Mouse (Mus musculus): ENCODE measurements around the gene Map10.
A peak's percentile ranks its signal among the peaks of the same experiment; 100 is the strongest.

Map10 gene

DNA sequence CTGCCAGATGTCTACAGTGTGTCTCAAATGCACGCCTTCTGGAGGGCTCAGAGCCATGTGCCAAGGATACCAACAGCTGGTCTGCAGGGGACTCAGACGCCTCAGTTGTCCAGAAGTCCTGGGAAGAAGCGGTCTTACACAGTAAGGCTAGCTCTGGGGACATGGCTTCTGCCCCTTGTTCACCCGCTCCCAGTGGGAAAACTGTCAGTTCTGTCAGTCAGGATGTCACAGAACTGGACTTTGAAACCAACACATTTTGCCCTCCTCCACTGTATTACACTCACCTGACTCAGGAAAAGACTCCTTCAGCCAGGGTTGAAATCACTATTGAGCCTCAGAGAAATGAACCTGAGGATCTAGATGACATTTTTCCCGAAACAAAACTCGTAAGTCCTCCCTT is 802 bp downstream of the Map10 start:
- DNase-seq (ENCODE audit: low spot score): no peak

- no peak for DNase-seq (ENCODE audit: low spot score)
Observed at GRCm38 (mm10) chr8:125670906-125671305, 1.3 kb downstream of the Map10 start.

GRCm38 (mm10) chr8:125671371-125671770 is 1.8 kb downstream of the Map10 start:
- no peak for DNase-seq (ENCODE audit: low spot score)

DNA sequence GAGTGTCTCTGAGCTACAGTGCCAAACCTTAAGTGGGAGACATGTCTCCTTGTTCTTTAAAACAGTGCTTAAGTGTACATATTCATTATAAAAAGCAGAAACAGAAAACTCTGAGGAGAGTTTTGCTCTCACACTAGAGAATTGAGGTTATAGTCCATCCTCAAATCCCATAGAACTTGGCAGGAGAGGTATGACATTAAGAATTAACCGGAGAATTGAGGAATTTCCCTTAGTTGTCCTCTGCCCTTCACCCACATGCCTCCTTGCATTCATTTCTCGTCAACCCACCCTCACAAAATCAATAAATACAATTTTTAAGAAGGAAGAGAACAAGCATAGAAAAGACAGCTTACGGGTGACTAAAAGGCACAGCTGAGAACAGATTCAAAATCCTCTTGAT is 6.2 kb downstream of the Map10 start:
- no peak for DNase-seq (ENCODE audit: low spot score)

- no peak for DNase-seq (ENCODE audit: low spot score)
Observed at GRCm38 (mm10) chr8:125677484-125677883, 7.9 kb downstream of the Map10 start.

GRCm38 (mm10) chr8:125678854-125679648 is 9.4 kb downstream of the Map10 start:
- no peak for DNase-seq (ENCODE audit: low spot score)

GRCm38 (mm10) chr8:125680851-125681408 is 11.3 kb downstream of the Map10 start:
- DNase-seq (ENCODE audit: low spot score): no peak

- DNase-seq (ENCODE audit: low spot score): no peak
Observed at GRCm38 (mm10) chr8:125685216-125685760, 15.7 kb downstream of the Map10 start.

- no peak for DNase-seq (ENCODE audit: low spot score)
Observed at GRCm38 (mm10) chr8:125686221-125686865, 16.7 kb downstream of the Map10 start.

DNA sequence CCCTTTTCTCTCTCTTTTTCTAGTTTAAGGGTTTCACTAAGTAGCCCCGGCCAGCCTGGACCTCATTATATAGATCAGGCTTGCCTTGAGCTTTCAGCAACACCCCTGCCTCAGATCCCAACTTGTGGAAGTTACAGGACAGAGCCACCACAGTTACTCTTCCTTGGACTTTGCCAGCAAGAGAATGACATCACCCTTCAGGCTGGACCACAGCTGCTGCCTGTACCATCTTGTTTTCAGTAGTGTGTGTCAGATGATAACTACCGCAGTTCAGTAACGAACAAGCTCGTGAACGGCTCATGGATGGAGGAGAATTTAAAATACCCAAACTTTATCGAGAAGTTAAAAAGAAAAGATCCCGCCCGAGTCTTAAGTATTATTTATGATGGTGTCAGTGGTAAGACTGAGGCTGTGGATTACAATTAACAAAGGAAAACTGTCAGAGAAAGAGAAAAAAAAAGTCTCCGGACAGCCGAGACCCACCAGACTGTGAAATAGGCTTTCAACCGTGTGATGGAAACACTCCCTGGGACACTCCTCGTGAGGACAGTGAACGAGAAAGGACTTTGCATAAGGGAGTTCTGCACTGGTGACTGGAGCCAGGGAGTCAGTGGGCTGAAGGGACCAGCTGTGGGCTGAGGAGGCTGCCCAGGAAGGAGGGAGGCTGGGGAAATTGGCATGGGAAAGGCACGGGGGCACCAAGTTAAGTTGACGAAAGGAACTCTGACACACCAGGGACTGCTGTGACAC is 20.7 kb downstream of the Map10 start:
- no peak for DNase-seq (ENCODE audit: low spot score)

GRCm38 (mm10) chr8:125690961-125691360 is 21.3 kb downstream of the Map10 start:
- no peak for DNase-seq (ENCODE audit: low spot score)

DNA sequence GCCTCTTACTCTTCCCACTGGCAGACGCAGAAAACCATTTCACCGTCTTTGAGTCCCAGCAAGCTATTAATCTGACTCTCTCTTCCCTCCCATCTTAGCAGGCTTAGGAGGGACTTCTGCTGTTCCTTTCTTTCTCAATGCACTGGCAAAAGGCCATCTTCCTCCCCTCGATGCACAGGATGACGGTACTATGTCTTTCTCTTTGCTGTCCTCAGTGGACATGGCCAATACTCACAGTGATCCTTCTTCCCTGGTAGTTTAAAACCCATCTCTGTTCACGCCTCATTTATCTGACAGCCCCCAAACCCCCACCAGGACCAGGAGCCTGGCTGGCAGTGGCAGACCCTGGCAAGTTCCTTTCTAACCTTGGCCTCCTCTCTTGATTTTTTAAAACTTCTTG is 22.8 kb downstream of the Map10 start:
- no peak for DNase-seq (ENCODE audit: low spot score)

GRCm38 (mm10) chr8:125693197-125693596 is 23.6 kb downstream of the Map10 start:
- no peak for DNase-seq (ENCODE audit: low spot score)

DNA sequence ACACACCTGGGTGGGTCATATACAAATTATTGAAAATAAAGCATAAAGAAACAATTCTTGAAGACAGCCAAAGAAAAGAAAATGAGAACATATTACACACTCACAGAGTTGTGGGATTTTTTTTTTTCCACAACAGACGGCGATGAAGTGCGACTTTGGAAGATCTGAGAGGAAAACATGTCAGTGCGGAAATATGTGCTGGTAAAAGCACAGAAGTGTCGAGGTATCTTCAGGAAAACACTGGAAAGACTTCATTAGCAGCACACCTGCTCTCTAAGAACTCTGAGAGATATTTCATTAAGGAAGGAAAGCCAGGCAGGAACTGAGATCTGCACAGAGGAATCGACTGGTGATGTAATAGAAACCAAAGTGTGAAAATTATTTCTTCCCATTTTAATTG is 26.3 kb downstream of the Map10 start:
- no peak for DNase-seq (ENCODE audit: low spot score)

- DNase-seq (ENCODE audit: low spot score): no peak
Observed at GRCm38 (mm10) chr8:125699391-125700025, 29.9 kb downstream of the Map10 start.

DNA sequence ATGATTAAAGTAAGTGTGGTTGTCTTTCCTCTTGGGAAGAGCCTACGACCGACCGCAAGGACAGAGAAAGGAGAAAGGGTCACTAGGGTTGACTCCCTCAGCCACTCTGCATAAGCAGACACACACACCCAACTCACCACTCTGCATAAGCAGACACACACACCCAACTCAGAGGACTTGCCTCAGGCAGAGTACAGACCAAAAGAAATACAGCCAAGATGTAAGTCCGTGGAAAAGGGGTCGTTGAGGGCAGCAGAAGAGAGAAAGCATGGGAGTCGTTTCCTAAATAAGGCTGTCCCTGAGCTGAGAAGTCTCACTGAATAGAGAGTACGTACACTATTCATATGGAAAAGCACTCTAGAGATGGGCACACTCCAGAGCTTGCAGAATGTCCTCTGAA is 30.8 kb downstream of the Map10 start:
- DNase-seq (ENCODE audit: low spot score): no peak

- DNase-seq (ENCODE audit: low spot score): no peak
Observed at GRCm38 (mm10) chr8:125702868-125703473, 33.4 kb downstream of the Map10 start.

DNA sequence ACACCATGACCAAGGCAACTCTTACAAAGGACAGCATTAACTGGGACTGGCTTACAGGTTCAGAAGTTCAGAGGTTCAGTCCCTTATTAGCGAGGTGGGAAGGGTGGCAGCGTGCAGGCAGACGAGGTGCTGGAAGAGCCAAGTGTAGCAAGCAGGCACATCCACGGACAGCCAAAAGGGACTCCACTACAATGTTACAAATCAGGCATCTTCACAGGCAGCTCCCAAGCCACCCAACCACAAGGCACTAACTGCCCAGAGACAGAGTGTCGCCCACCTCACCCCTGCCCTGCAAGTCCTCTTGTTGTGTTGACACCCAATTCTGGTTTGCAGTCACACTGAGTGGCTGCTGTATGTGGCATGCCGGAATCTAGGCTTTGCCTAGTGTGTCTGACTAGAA is 34.8 kb downstream of the Map10 start:
- DNase-seq (ENCODE audit: low spot score): no peak

DNA sequence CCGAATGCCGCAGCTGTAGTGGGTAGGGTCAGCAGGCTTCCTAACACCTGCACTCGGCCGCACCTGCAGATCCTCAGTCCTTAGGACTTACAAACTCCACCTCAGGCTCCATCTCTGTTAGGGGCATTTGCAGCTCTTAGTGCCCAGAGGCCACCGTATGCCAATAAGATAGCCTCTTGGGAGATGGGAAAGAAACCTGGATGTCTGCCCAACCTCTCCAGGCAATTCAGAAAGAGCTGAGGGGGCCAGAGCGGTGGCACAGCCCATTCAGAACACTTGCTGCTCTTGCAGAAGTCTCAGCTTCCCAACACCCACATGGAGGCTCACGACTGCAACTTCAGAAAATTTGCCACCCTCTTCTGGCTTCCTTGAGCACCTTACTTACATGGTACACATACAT is 36.2 kb downstream of the Map10 start:
- DNase-seq (ENCODE audit: low spot score): no peak

DNA sequence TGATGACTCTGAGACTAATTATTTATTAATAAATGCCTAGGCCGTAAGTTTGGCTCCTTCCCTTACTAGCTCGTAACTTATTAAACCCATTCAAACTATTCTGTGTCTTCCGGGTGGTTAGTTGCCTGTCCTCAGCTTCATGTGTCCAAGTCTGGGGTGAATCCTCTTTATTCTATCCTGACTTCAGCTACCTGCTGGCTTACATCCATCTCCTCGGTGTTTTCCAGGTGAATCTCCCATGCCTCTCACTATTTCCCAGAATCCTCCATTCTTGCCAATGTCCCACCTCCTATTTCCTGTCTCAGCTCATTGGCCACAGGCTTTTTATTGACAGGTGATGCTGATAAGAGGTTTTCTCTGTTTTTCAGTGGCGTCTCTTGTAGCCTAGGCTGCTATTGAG is 39.6 kb downstream of the Map10 start:
- DNase-seq (ENCODE audit: low spot score): no peak

DNA sequence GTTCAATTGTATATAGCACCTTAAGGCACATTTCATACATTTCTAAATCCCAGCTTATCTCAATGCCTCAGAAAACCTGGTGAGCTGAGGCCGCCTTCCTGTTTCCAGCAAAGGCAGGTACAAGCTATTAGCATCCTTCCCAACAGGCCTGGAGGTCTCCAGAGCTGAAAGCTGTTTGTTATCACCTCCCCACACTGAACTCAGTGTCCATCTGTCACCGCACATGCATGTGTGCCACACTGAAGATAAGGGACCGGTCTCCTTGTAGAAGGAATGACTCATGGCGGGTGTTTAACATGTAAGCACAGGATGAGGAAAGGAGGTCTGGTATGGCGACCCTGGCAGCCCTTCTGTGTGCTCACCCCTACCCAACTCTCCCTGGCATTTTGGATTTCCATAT is 41.9 kb downstream of the Map10 start:
- peak; percentile 59 for DNase-seq (ENCODE audit: low spot score)
